Mouse (Mus musculus) olfactory bulb, adult 2 months (tissue): ENCODE results near the gene Dpy19l1.

Source experiments
- CTCF ChIP-seq: fragments of 200-500 bp; IDR thresholded peaks from 2 replicates; pipeline ENCODE4 v1.5.1; 2012; ENCODE audit warnings: low read depth, mild to moderate bottlenecking, low read length, moderate library complexity; ENCODE audit not compliant: insufficient read depth
- POLR2A ChIP-seq: fragments of 200-500 bp; IDR thresholded peaks from 2 replicates; pipeline ENCODE4 v1.6.1; 2012; ENCODE audit warnings: mild to moderate bottlenecking, low read depth, low read length, moderate library complexity; ENCODE audit not compliant: insufficient read depth

DNA sequence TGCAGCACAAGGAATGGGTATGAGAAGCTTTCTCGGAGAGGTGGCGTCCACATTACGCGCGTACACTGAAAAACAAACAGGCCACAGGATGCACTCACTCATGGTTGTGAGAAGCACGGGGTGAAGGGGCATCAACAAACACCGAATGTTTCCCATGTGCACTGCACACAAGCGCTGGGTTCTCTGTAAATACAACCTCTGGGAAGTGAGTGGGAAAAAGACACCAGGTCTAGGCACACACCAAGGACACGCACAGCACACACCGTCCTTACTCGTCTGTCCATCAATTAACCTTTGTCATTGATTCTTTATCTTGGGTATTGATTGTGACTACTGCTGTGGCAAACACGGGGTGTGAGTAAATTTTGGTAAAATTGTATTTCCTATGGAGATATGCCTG lies 49.1 kb downstream of the Dpy19l1 start:
- no peak for TF ChIP-seq CTCF
- no peak for TF ChIP-seq POLR2A
